Mouse (Mus musculus) heart, postnatal 0 days (tissue): ENCODE data around the gene Zfp94. TPM values are rescaled to one million over a fixed set of nuclear protein-coding genes. Genes with fewer than 3 reads are reported as not detected.
A peak's percentile ranks its signal among the peaks of the same experiment; 100 is the strongest.

Experiments used
- ATAC-seq: fragments of 200-750 bp; cut with Nextera tagmentation; 2 replicates; pipeline ENCODE4 v1.8.0; 2017; ENCODE audit warnings: low read depth, moderate number of reproducible peaks, moderate library complexity; ENCODE audit not compliant: insufficient read depth
- DNase-seq: peaks from one replicate; pipeline ENCODE4 v3.0.0-alpha.2; 2016; ENCODE audit warnings: low spot score
- H3K27ac ChIP-seq: fragments of 300-500 bp; sonication (generic); 2 replicates; pipeline ENCODE4 v1.5.1; 2014; ENCODE audit warnings: low read depth, mild to moderate bottlenecking
- H3K27me3 ChIP-seq: fragments of 300-500 bp; sonication (generic); 2 replicates; pipeline ENCODE4 v1.6.1; 2014; ENCODE audit warnings: low read length, mixed read lengths; ENCODE audit not compliant: control insufficient read depth, insufficient read depth
- H3K36me3 ChIP-seq: fragments of 300-500 bp; sonication (generic); replicated peaks from 2 replicates; pipeline ENCODE4 v1.6.1; 2014; ENCODE audit warnings: low read length, mixed read lengths; ENCODE audit not compliant: control insufficient read depth, insufficient read depth
- H3K4me1 ChIP-seq: fragments of 300-500 bp; sonication (generic); 2 replicates; pipeline ENCODE4 v1.6.1; 2014; ENCODE audit warnings: antibody characterized with exemption; ENCODE audit not compliant: control insufficient read depth, insufficient read depth
- H3K4me2 ChIP-seq: fragments of 300-500 bp; sonication (generic); 2 replicates; pipeline ENCODE4 v1.6.1; 2014; ENCODE audit warnings: low read depth, mild to moderate bottlenecking, low read length, moderate library complexity
- H3K4me3 ChIP-seq: fragments of 300-500 bp; sonication (generic); 2 replicates; pipeline ENCODE4 v1.5.1; 2014; ENCODE audit warnings: low read depth, low read length
- H3K9ac ChIP-seq: fragments of 300-500 bp; sonication (generic); replicated peaks from 2 replicates; pipeline ENCODE4 v1.6.1; 2014; ENCODE audit warnings: low read depth, low read length, mixed read lengths
- H3K9me3 ChIP-seq: fragments of 300-500 bp; sonication (generic); replicated peaks from 2 replicates; pipeline ENCODE4 v1.6.1; 2016; ENCODE audit warnings: low read length; ENCODE audit not compliant: control insufficient read depth
- CTCF ChIP-seq: IDR thresholded peaks from 2 replicates; pipeline ENCODE4 v1.5.1; 2016; ENCODE audit warnings: antibody characterized with exemption, control low read depth, low read depth
- EP300 ChIP-seq: IDR thresholded peaks from 2 replicates; pipeline ENCODE4 v1.6.1; 2016; ENCODE audit warnings: antibody characterized with exemption, low read depth
- WGBS: fragments of 180-500 bp; shearing (Covaris S2); extraction: QIAGEN DNeasy Blood & Tissue Kit; methylation state at CpG from one replicate; pipeline ENCODE4 v1.1.7; 2014; 5-methylcytosine and 5-hydroxymethylcytosine counted together
- polyA plus RNA-seq: library from polyadenylated mRNA; unstranded; fragments of >200 nt; fragmentation: Nextera tagmentation; extraction: Ambion mirVana; gene quantifications from 2 replicates; pipeline ENCODE4 v1.2.1, GENCODE M21; 2015
- total RNA-seq: library from RNA; depleted of rRNA; stranded (reverse); fragments of >200 nt; gene quantifications from 2 replicates; pipeline ENCODE4 v1.2.3, GENCODE M21; 2014; ENCODE audit warnings: low replicate concordance

The Zfp94 gene
- total and polyA plus RNA-seq, 2 experiments from 2014 or later, result 0.95 to 2.9 TPM

DNA sequence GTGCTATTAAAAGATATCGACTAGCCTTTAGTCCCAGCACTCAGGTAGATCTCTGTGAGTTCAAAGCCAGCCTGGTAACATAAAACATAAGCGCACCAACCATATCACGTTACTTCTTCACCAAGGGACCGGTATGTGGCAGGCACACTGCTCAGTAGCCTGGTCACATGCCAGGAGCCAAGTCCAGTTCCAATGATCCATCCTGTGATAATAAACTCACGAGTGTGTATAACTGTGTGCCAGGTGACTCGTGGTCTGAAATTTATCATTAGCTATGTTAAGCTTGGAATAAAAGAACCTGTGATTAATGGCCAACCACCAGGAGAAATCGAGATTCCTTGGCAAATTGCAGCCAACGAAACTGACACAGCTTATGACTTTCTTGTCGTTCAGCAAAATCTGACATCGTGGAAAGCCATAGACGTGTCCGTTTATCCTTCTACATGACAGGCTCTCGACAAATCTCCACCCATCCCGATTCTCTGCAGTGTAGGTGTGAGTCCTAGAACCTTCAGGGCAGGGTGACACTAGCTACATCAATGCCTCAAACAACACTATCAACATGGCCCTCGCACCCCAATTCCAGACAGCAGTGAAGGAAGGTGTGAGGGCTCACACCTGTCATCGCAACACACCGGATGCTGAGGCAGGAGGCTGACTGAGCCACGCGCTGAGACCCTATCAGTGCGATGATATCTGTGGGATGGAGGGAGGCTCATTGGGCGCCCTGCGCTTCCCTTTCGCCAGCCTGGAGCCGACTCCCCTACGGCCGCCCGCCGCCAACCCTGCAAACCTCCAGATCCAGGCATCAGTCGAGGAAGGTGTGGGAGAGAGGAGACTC, 520 bp downstream of the Zfp94 start:
- Histone ChIP-seq H3K27me3 (no peaks in the 10 kb centered on the region), H3K9ac (peak overlapping the region; percentile 60), H3K9me3 (no peaks in the 10 kb centered on the region), H3K4me2 (peak overlapping the region; percentile 96), H3K27ac (peak overlapping the region; percentile 43; the same call in 1 of the 2 replicates), H3K4me1 (peaks cover 4% of the 10 kb centered on the region; the same call in 1 of the 2 replicates), H3K36me3 (0 out of 2 replicates have a peak, but pooled peaks cover 6% of the 10 kb centered on the region), H3K4me3 (peak overlapping the region; percentile 69)
- 27% methylated on average over 29 of the region's 29 CpGs for WGBS
- no peak for DNase-seq
- no peak for TF ChIP-seq CTCF
- no peak; the same call in 1 of the 2 replicates for ATAC-seq

DNA sequence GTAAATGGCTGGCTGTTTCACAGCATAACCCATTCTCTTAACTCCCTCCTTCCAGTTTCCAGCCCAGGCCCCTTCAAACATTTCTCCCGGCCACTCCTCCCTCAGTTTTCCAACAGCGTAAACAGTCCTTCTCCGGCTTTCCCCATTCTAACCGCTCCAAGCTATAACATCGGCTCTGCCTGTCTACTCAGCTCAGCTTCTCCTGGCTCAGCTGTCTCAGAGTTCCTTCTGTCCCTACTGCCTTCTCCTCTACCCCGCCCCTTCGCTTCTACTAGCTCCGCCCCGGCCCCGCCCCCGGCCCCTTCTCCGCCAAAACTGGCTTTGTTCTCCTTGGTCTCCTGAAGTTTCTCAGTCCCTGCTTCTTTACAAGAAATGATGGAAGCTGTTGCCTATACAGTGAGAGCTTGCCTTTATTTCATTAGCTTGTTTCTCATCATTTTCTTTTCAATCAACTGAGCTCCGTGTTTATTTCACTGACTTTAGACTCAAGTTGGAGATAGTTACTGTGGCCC, 15.6 kb downstream of the Zfp94 start, which contains the start of gene Zfp61:
Gene Zfp61 (minus strand): TSS at position 462 of the 512 bp plus-strand sequence.
- 2% methylated on average over 13 of the region's 13 CpGs for WGBS
- no peak within 1 kb of the TSS for H3K27ac ChIP-seq
- DNase-seq (peak; percentile 51), ATAC-seq (0 out of 2 replicates have a peak, but pooled peaks have one; percentile 19)
- peak within 1 kb of the TSS; percentile 86 for H3K4me2 ChIP-seq
- H3K4me1 ChIP-seq, result peaks cover 4% of the 10 kb centered on the region
- no peaks in the 10 kb centered on the region for H3K27me3 ChIP-seq
- TF ChIP-seq EP300 (no peak), CTCF (no peak)
- H3K36me3 ChIP-seq, result peaks cover 11% of the 10 kb centered on the region
- H3K9ac ChIP-seq, result no peak within 1 kb of the TSS
- H3K4me3 ChIP-seq, result peak within 1 kb of the TSS; percentile 71
- H3K9me3 ChIP-seq, result no peaks in the 10 kb centered on the region

DNA sequence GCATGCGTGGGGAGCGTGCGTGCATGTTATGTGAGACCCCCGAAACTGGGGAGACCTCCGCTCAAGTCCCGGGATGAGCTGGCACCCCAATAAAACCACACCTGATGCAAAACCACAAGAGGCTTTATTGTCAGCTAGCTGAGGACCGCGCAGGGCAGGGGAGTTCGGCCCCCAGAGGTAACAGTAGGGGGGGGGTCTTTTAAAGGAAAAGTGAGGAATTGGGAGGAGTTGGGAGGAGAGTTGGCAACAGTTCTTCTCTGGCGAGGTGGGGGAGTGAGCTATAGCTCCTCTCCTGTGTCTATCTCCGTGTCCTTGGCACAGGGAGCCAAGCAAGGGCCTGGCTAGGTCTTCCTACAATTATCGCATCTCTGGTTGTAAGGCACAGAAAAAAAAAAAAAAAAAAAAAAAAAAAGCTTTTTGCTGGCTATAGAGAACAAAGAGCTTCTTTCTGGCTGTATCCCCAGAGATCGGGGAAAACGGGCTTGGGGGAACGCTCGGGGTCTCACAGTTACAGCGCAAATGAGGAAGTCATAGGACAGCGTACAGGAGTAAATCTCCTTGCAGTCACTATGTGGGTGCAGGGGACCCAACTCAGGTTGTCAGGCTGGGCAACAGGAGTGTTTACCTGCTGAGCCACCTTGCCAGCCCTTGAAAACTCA, 16.5 kb downstream of the Zfp94 start:
- H3K4me3 ChIP-seq, result peak overlapping the region; percentile 71
- H3K9me3 ChIP-seq, result no peaks in the 10 kb centered on the region
- no peak for DNase-seq
- 0 out of 2 replicates have a peak, but pooled peaks have one; percentile 13 for ATAC-seq
- 2% methylated on average over 18 of the region's 18 CpGs for WGBS
- peak overlapping the region; percentile 86 for H3K4me2 ChIP-seq
- H3K36me3 ChIP-seq, result peaks cover 20% of the 10 kb centered on the region
- peaks cover 4% of the 10 kb centered on the region for H3K4me1 ChIP-seq
- TF ChIP-seq CTCF (no peak), EP300 (no peak)
- 0 out of 2 replicates have a peak overlapping the region, but pooled peaks have one; percentile 12 for H3K9ac ChIP-seq
- H3K27ac ChIP-seq, result no peak overlapping the region
- H3K27me3 ChIP-seq, result no peaks in the 10 kb centered on the region

DNA sequence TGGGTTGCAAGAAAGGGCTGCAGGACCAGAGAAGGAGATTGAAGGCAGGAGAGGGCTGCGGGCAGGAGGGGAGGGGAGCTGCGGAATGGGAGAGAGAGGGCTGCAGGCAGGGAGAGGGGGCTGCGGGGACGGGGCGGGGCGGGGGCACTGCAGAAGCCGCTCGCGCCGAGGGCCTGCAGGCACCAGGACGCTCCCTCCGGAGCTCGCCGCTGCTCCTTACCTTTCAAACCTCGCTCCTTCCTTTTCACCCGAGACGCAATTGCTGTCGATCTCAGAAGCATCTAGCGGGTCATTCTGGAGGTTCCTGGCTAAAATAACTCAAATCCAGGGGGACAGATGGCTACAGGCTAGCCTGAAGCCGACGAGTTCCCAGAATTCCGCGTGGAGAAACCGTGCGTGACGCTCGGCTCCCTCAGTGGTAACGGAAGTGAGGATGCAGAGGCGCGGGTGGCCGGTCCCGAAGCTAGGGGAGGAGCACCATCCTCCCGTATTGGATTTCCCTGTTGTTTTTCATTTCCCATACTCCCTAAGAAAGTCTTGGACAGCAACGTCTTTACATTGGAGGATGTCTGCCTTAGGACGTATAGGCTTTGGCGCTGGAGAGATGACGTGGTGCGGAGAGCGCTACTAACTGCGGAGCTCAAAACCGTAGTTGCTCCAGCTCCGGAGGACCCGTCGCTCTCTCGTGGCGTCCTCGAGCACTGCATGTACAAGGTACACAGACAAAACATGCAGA, 17.3 kb downstream of the Zfp94 start:
- peak overlapping the region; percentile 64 for H3K9ac ChIP-seq
- peaks cover 28% of the 10 kb centered on the region for H3K36me3 ChIP-seq
- peak overlapping the region; percentile 86 for H3K4me2 ChIP-seq
- H3K27ac ChIP-seq, result peak overlapping the region; percentile 36
- H3K9me3 ChIP-seq, result no peaks in the 10 kb centered on the region
- no peaks in the 10 kb centered on the region for H3K27me3 ChIP-seq
- H3K4me1 ChIP-seq, result peaks cover 4% of the 10 kb centered on the region
- WGBS, result under 1% methylated on average over 47 of the region's 47 CpGs
- DNase-seq (peak; percentile 81), ATAC-seq (peak; percentile 90)
- H3K4me3 ChIP-seq, result peak overlapping the region; percentile 71
- TF ChIP-seq CTCF (peak; percentile 40), EP300 (no peak)

DNA sequence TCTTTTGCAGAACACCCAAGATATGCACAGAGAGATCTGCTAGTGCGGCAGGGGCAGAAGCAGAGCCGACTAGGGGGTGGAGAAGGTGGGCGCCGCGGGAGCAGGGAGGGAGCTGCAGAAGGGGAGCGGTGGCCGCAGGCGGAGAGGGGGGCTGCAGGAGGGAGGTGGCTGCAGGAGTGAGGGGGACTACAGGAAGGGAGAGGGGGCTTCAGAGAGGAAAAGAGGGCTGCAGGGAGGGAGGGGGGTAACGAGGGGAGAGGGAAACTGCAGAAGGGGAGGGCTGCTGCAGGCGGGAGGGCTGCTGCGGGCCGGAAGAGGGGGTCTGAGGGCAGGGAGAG, 17.9 kb downstream of the Zfp94 start:
- ATAC-seq (no peak), DNase-seq (no peak)
- 1% methylated on average over 9 of the region's 12 CpGs for WGBS
- H3K36me3 ChIP-seq, result peaks cover 34% of the 10 kb centered on the region
- peak overlapping the region; percentile 64 for H3K9ac ChIP-seq
- no peaks in the 10 kb centered on the region for H3K27me3 ChIP-seq
- peak overlapping the region; percentile 36 for H3K27ac ChIP-seq
- peaks cover 4% of the 10 kb centered on the region for H3K4me1 ChIP-seq
- TF ChIP-seq EP300 (no peak), CTCF (no peak)
- peak overlapping the region; percentile 86 for H3K4me2 ChIP-seq
- no peaks in the 10 kb centered on the region for H3K9me3 ChIP-seq
- peak overlapping the region; percentile 71 for H3K4me3 ChIP-seq
